Mouse (Mus musculus) heart, embryonic 13.5 days (tissue): ENCODE data around the gene Sectm1b. TPM values are rescaled to one million over a fixed set of nuclear protein-coding genes. Genes with fewer than 3 reads are reported as not detected.

Experiments
- ATAC-seq: fragments of 200-750 bp; cut with Nextera tagmentation; 2 replicates; pipeline ENCODE4 v1.8.0; 2017; ENCODE audit warnings: moderate TSS enrichment; ENCODE audit not compliant: insufficient number of reproducible peaks, low FRiP score, low TSS enrichment; ENCODE audit errors: extremely low read depth
- H3K27ac ChIP-seq: fragments of 300-500 bp; sonication (generic); replicated peaks from 2 replicates; pipeline ENCODE4 v1.5.1; 2015; ENCODE audit warnings: moderate library complexity, mild to moderate bottlenecking, inconsistent platforms
- H3K27me3 ChIP-seq: fragments of 300-500 bp; sonication (generic); replicated peaks from 2 replicates; pipeline ENCODE4 v1.6.1; 2015; ENCODE audit warnings: mild to moderate bottlenecking, inconsistent platforms
- H3K36me3 ChIP-seq: fragments of 300-500 bp; sonication (generic); 2 replicates; pipeline ENCODE4 v1.6.1; 2015; ENCODE audit warnings: mild to moderate bottlenecking, inconsistent platforms
- H3K4me1 ChIP-seq: fragments of 300-500 bp; sonication (generic); 2 replicates; pipeline ENCODE4 v1.6.1; 2015; ENCODE audit warnings: inconsistent platforms
- H3K4me2 ChIP-seq: fragments of 300-500 bp; sonication (generic); 2 replicates; pipeline ENCODE4 v1.6.1; 2015; ENCODE audit warnings: inconsistent platforms, mild to moderate bottlenecking, moderate library complexity
- H3K4me3 ChIP-seq: fragments of 300-500 bp; sonication (generic); 2 replicates; pipeline ENCODE4 v1.5.1; 2015; ENCODE audit warnings: moderate library complexity, mild to moderate bottlenecking, inconsistent platforms
- H3K9ac ChIP-seq: fragments of 300-500 bp; sonication (generic); 2 replicates; pipeline ENCODE4 v1.6.1; 2015; ENCODE audit warnings: inconsistent platforms, mild to moderate bottlenecking, moderate library complexity
- H3K9me3 ChIP-seq: fragments of 300-500 bp; sonication (generic); 2 replicates; pipeline ENCODE4 v1.6.1; 2016; ENCODE audit warnings: inconsistent platforms
- WGBS: fragments of 180-500 bp; shearing (Covaris S2); methylation state at CpG from one replicate; pipeline ENCODE4 v1.1.7; 2015; ENCODE audit warnings: mixed read lengths; 5-methylcytosine and 5-hydroxymethylcytosine counted together
- polyA plus RNA-seq: library from polyadenylated mRNA; unstranded; fragments of >200 nt; fragmentation: Nextera tagmentation; extraction: Ambion mirVana; gene quantifications from 2 replicates; pipeline ENCODE4 v1.2.1, GENCODE M21; 2015

Gene Sectm1b
- polyA plus RNA-seq, 1 experiment from 2014 or later = not detected

GRCm38 (mm10) chr11:121092606-121093585 lies 29.5 kb upstream of the Sectm1b start:
- Histone ChIP-seq H3K27ac (no peak overlapping the region), H3K36me3 (no peaks in the 10 kb centered on the region), H3K9ac (no peak overlapping the region), H3K4me1 (peaks cover 16% of the 10 kb centered on the region), H3K9me3 (no peaks in the 10 kb centered on the region), H3K27me3 (peaks cover 5% of the 10 kb centered on the region; the same call in 1 of the 2 replicates), H3K4me2 (no peak overlapping the region), H3K4me3 (no peak overlapping the region)
- no peak for ATAC-seq
- 82% methylated on average over 14 of the region's 14 CpGs for WGBS

- H3K27me3 ChIP-seq = no peaks in the 10 kb centered on the region
- WGBS = 44% methylated on average over 4 of the region's 4 CpGs
Measured at GRCm38 (mm10) chr11:121090943-121091342, 27.6 kb upstream of the Sectm1b start.

GRCm38 (mm10) chr11:121089756-121090546 lies 26.6 kb upstream of the Sectm1b start:
- peaks cover 16% of the 10 kb centered on the region for H3K4me1 ChIP-seq
- no peaks in the 10 kb centered on the region for H3K27me3 ChIP-seq
- no peak overlapping the region for H3K9ac ChIP-seq
- no peak overlapping the region for H3K4me3 ChIP-seq
- ATAC-seq = no peak
- no peaks in the 10 kb centered on the region for H3K9me3 ChIP-seq
- WGBS = 79% methylated on average over 2 of the region's 2 CpGs
- no peak overlapping the region for H3K4me2 ChIP-seq
- no peak overlapping the region for H3K27ac ChIP-seq
- no peaks in the 10 kb centered on the region for H3K36me3 ChIP-seq

More at GRCm38 (mm10) chr11:121090943-121091342, 27.6 kb upstream of the Sectm1b start:
- H3K4me1 ChIP-seq = peaks cover 15% of the 10 kb centered on the region
- no peak overlapping the region for H3K9ac ChIP-seq
- ATAC-seq = no peak
- no peak overlapping the region for H3K27ac ChIP-seq
- H3K4me3 ChIP-seq = no peak overlapping the region
- no peaks in the 10 kb centered on the region for H3K9me3 ChIP-seq
- H3K4me2 ChIP-seq = no peak overlapping the region
- H3K36me3 ChIP-seq = no peaks in the 10 kb centered on the region

GRCm38 (mm10) chr11:121088997-121089396 lies 25.6 kb upstream of the Sectm1b start:
- Histone ChIP-seq H3K4me2 (no peak overlapping the region), H3K4me3 (no peak overlapping the region), H3K27me3 (no peaks in the 10 kb centered on the region; the same call in 1 of the 2 replicates), H3K27ac (no peak overlapping the region), H3K9me3 (no peaks in the 10 kb centered on the region), H3K4me1 (peaks cover 16% of the 10 kb centered on the region), H3K36me3 (no peaks in the 10 kb centered on the region), H3K9ac (no peak overlapping the region)
- 34% methylated on average over 6 of the region's 6 CpGs for WGBS
- ATAC-seq = no peak

- H3K27me3 ChIP-seq = no peaks in the 10 kb centered on the region; the same call in 1 of the 2 replicates
- no peak overlapping the region for H3K4me3 ChIP-seq
- no peak overlapping the region for H3K4me2 ChIP-seq
- H3K27ac ChIP-seq = no peak overlapping the region
- no peaks in the 10 kb centered on the region for H3K9me3 ChIP-seq
- no peaks in the 10 kb centered on the region for H3K36me3 ChIP-seq
- H3K9ac ChIP-seq = no peak overlapping the region
- WGBS = 16% methylated on average over 4 of the region's 4 CpGs
- peaks cover 16% of the 10 kb centered on the region for H3K4me1 ChIP-seq
- no peak for ATAC-seq
Measured at GRCm38 (mm10) chr11:121086296-121086695, 22.9 kb upstream of the Sectm1b start.

GRCm38 (mm10) chr11:121085181-121085580 lies 21.8 kb upstream of the Sectm1b start:
- Histone ChIP-seq H3K36me3 (no peaks in the 10 kb centered on the region), H3K9me3 (no peaks in the 10 kb centered on the region), H3K27me3 (no peaks in the 10 kb centered on the region; the same call in 1 of the 2 replicates), H3K4me2 (no peak overlapping the region), H3K27ac (no peak overlapping the region), H3K4me1 (peaks cover 12% of the 10 kb centered on the region), H3K9ac (no peak overlapping the region), H3K4me3 (no peak overlapping the region)
- WGBS = 54% methylated on average over 5 of the region's 5 CpGs
- ATAC-seq = no peak

- Histone ChIP-seq H3K36me3 (no peaks in the 10 kb centered on the region), H3K27me3 (peaks cover 3% of the 10 kb centered on the region; the same call in 1 of the 2 replicates), H3K9ac (no peak overlapping the region), H3K27ac (no peak overlapping the region), H3K4me2 (no peak overlapping the region), H3K4me3 (no peak overlapping the region), H3K9me3 (no peaks in the 10 kb centered on the region), H3K4me1 (peaks cover 7% of the 10 kb centered on the region)
- 61% methylated on average over 6 of the region's 6 CpGs for WGBS
- ATAC-seq = no peak
Measured at GRCm38 (mm10) chr11:121082857-121083500, 19.6 kb upstream of the Sectm1b start.

- Histone ChIP-seq H3K9ac (no peak overlapping the region), H3K4me2 (no peak overlapping the region), H3K27ac (no peak overlapping the region), H3K4me1 (peaks cover 7% of the 10 kb centered on the region), H3K4me3 (no peak overlapping the region), H3K9me3 (no peaks in the 10 kb centered on the region), H3K36me3 (no peaks in the 10 kb centered on the region), H3K27me3 (peaks cover 3% of the 10 kb centered on the region; the same call in 1 of the 2 replicates)
- no peak for ATAC-seq
- WGBS = 85% methylated on average over 3 of the region's 3 CpGs
Measured at GRCm38 (mm10) chr11:121082250-121082649, 18.9 kb upstream of the Sectm1b start.

GRCm38 (mm10) chr11:121081120-121081519 lies 17.8 kb upstream of the Sectm1b start, which contains the start of gene Sectm1a:
Gene Sectm1a (minus strand): TSS chr11:121081220.
- ATAC-seq = no peak
- no peak within 1 kb of the TSS for H3K4me3 ChIP-seq
- H3K27me3 ChIP-seq = peaks cover 3% of the 10 kb centered on the region; the same call in 1 of the 2 replicates
- 61% methylated on average over 3 of the region's 3 CpGs for WGBS
- no peak within 1 kb of the TSS for H3K27ac ChIP-seq
- H3K4me1 ChIP-seq = peaks cover 3% of the 10 kb centered on the region
- H3K4me2 ChIP-seq = no peak within 1 kb of the TSS
- no peaks in the 10 kb centered on the region for H3K36me3 ChIP-seq
- no peak within 1 kb of the TSS for H3K9ac ChIP-seq
- no peaks in the 10 kb centered on the region for H3K9me3 ChIP-seq

GRCm38 (mm10) chr11:121080330-121080729 lies 17.0 kb upstream of the Sectm1b start:
- Histone ChIP-seq H3K4me3 (no peak overlapping the region), H3K4me2 (no peak overlapping the region), H3K9ac (no peak overlapping the region), H3K36me3 (no peaks in the 10 kb centered on the region), H3K9me3 (no peaks in the 10 kb centered on the region), H3K27me3 (peaks cover 3% of the 10 kb centered on the region; the same call in 1 of the 2 replicates), H3K4me1 (no peaks in the 10 kb centered on the region), H3K27ac (no peak overlapping the region)
- ATAC-seq = no peak
- 90% methylated on average over 8 of the region's 8 CpGs for WGBS

- no peak for ATAC-seq
- no peaks in the 10 kb centered on the region for H3K36me3 ChIP-seq
Measured at GRCm38 (mm10) chr11:121075655-121076054, 12.3 kb upstream of the Sectm1b start.

More at GRCm38 (mm10) chr11:121075655-121076054, 12.3 kb upstream of the Sectm1b start:
- no peak overlapping the region for H3K27ac ChIP-seq
- no peak overlapping the region for H3K9ac ChIP-seq
- H3K4me3 ChIP-seq = no peak overlapping the region
- H3K27me3 ChIP-seq = 0 out of 2 replicates have a peak, but pooled peaks cover 3% of the 10 kb centered on the region
- no peak overlapping the region for H3K4me2 ChIP-seq
- no peaks in the 10 kb centered on the region for H3K9me3 ChIP-seq
- H3K4me1 ChIP-seq = no peaks in the 10 kb centered on the region
- 67% methylated on average over 5 of the region's 5 CpGs for WGBS
